Mouse (Mus musculus) A20 (cell line): ENCODE results near the gene Gfm1.

Source experiments
- DNase-seq: peaks from one replicate; pipeline ENCODE4 v3.0.0-alpha.2; 2011; ENCODE audit warnings: low read depth, low spot score

The Gfm1 gene

DNA sequence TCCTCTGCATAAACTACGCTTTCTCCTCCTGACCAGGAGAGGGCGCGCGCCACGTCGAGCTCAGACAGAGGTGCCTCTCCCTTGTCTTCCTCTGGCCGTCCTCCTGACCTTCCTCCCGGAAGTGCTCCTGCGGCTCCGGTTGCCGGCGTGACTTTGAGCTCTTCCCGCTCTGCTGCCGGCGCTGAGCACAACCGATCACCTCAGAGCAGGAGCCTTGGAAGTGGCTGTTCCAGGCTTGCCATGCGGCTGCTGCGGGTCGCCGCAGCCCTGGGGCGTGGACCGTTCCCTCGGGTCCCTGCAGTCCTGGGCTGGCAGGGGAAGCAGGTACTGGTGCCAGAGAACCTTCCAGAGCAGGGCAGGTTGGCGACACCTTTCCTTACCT lies at the start of gene Gfm1:
Gene Gfm1 (plus strand): TSS at position 98 of the 382 bp plus-strand sequence.
- peak; percentile 91 for DNase-seq

DNA sequence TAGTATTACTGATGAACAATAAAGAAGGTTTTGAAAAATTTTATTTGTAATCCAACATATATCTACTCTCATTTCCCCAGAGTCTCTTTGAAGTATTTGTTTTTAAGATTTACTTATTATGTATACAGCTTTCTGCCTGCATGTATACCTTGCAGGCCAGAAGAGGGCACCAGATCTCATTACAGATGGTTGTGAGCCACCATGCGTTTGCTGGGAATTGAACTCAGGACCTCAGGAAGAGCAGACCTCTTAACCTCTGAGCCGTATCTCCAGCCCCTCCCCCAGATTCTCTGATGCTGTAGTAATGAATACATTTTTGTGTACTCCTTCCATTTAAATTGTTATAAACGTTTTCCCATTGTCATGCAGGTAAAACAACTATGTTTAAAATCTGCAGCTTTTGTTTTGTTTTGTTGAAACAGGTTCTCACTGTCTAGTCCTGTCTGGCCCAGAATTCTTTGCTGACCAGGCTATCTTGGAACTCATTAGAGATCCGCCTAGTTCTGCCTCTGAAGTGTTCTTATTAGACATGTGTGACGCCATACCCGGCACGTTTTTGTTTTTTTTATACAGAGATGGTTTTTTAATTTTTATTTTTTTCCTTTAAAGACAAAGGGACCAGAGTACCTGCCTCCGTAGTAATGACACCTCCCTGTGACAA lies 428 bp upstream of the Gfm1 start:
- DNase-seq, result no peak

DNA sequence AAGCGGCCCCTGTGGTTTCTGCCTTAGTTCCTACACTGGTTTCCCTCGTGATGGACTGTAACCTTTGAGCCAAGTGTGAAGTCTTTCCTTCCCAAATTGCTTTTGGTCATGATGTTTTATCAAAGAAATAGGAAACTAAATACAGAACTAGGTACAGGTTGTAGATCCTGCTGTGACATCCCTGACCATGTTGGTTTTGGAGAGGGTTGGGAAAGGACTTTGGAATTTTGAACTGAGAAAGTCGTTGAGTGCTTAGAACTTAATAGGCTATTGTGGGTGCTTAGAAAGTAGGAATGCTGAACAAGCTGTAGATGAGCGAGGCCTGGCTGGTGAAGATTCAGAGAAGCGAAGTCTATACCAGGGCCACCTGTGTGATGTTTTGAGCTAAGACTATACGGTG lies 4.1 kb downstream of the Gfm1 start:
- DNase-seq, result no peak

DNA sequence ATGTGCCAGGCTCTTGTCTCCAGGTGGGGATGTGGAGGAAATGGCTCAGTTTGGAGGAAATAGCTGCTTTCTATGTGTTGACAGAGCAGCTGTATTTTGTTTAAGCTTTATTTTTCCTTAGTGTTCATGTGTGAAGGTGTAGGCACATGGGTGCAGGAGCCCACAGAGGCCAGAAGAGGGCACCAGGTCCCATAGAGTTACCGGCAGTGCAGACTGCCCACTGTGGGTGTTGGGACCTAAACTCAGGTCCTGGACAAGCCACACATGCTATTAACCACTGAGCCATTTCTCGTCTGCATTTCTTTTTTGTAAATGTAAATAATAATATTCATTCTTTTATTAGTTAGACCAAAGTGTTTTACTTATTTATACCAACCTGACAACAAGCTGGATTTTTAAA lies 17.2 kb downstream of the Gfm1 start:
- DNase-seq, result peak; percentile 32

DNA sequence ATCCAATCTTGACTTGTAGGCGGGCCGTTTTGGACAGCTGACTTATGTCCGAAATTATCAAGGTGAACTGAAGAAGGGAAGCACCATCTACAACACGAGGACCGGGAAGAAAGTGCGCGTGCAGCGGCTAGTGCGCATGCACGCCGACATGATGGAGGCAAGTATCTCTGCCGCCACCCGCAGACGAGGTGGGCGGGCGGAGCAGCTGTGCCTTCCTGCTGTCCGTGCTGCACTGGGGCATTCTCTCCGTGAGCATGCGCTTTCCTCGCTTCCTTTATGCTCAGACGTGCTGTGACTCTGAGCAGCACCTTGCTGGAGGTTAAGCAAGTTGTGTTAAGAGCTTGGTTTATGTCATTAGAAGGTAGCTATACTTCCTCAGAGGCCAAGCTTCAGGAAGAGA lies 19.8 kb downstream of the Gfm1 start:
- no peak for DNase-seq

DNA sequence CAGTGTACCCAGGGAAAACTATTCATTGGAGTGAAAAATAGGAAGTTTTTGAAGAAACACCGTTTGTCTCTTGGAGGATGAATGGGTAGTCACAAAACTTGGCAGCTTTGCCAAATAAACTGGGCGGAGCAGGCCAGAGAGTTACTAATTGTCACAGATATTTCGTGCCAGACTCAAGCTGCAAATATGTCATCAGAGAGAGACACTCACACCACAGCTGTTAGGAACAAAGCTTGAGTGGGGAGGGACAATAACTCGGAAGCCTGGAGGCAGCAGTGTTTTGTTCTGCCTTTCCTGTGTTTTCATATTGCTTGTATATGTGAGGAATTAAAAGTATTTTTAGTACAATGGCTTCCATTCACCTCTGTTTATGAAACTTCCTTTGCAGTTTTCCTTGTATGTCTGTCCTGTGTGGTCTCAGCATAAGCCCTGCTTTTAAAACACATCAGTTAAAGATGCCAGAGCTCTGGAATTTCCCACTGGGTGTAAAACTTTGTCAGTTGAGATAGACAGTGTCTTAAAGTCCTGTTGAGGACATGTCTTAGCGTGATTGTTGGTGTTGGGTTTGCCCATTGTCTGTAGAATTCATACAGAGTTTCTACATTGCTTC lies 20.8 kb downstream of the Gfm1 start:
- DNase-seq, result no peak

DNA sequence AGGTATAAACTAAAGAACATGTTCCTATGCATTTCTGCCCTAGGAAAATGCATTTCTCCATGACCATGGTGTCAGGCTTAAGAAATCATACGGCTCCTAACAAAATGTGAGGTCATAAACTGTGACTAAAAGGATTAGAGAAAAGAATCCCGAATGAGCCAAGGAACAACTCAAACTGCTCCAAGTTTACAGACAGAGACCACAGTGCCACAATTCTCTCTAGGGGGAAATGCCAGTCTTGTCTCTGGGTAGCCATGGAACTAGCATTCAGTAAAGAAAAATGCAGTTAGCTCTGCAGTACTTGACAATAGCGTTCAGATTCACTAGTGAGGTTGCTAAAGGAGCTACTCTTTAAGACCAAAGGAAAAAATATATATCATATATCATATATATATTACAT lies 30.0 kb downstream of the Gfm1 start:
- no peak for DNase-seq

DNA sequence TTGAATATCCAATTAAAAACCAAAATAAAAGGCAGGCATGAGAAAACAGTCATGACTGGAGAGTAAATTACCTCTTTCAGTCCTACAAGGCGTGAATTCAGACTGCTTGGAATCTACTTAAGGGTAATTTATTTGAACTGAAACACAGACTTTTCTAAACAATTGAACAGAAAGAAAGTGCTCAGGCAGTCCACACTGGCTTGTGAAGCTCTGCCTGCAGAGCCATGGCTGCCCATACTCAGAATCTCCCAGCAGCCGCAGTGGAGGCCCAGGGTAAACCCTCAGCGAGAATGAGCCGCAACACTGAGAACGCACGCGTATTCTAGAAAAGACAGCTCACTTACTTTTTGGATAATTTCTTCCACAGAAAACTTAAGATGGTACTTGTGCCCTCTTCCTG lies 32.1 kb downstream of the Gfm1 start:
- no peak for DNase-seq

DNA sequence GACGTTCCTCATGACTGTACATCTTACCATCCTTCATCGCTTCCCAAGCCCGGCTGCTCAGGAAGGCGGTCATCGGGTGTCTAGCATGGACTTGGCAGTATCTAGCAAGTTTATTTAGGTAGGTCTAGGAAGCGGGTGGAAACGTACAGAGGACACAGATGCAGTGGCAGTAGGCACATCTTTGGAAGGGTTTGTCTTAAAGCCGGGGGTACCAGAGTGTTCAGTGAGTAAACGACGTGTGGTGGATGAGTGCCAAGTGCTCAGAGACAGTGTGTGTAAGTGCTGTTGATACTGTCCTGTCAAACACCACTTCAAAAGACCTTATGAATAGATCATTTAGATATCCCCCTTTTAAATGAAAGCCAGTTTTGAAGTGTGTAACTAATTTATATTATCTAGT lies 32.7 kb downstream of the Gfm1 start:
- DNase-seq, result no peak

DNA sequence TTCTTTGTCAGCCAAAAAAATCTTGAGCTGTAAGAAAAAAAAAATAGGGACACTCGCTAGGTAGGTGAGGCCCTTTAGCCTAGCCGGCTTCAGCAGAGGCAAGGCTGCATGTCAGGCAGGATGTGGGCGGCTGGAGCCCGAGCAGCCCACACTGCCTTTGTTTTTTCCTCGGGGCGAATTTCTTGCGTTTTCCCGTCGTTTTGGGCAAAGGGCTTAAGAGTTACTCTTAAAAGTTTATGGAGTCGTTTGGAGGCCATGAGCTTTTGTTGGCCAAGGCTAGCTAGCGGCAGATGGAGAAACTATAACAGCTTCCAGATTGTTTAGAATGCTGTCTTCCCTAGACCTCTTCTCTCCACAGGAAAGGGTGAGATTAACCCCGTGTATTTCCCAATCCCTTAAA lies 33.1 kb downstream of the Gfm1 start:
- no peak for DNase-seq

DNA sequence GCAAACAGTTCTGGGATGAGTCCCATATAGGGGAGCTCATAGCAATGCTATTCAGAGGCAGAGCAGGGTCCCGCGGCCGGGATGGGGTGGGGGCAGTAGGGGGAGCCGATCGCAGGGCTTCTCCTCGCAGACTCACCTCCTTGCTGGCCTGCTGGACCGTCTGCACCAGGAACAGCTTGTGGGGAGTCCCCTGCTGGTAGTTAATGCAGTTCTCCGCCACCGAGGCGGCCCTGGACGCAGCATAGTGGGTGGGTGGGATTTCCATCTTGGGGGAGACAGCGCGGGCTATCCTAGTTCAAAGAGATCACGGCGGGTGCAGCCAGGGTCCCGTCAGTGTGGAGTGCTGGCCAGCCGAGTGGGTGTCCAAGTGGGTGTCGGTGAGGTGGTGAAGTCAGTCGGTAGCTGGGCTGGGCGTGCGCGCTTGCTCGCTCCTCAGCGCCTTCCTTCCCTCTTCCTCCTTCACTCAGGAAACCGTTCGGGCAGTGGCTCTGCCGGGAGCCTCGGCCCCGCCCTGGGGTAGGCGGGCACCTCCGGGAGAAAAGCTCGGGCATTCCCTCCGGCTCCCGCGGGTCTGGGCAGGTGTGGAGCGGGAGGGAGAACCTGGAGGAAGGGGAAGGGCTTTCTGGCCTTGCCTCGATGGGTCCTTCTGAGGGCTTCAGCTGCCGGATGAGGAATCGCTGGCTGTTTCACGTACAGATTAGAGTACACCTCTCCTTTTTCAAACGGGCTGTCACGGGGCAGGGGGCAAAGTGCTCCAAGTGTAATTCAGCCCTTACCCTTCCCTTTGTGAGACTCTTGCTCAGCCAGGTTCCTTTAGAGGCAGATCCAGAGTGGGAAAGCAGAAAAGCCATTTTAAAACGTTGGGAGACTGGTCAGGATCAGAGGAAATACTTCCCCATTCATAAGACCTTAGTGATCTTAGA lies 33.8 kb downstream of the Gfm1 start, which contains the start of gene Lxn:
Gene Lxn (minus strand): TSS at position 477 of the 923 bp plus-strand sequence.
- no peak for DNase-seq

DNA sequence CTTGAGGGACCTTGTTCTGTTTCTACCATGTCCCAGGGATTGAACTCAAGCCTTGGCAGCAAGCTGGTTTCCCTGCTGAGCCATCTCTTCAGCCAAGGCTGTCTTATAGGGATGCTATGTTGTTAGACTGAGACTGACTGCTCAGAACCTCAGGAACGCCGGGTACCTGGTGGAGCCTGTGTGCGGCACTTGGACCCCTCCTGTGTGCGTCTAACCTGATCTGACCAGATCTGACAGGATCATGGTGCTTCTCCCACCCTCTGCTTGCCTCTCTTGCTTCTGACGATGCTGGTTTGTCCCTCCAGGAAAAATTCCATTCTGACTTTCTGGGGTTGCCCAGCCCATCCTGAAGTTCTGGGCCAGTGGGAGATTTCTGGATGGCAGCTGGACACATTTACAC lies 36.7 kb downstream of the Gfm1 start:
- DNase-seq, result no peak

DNA sequence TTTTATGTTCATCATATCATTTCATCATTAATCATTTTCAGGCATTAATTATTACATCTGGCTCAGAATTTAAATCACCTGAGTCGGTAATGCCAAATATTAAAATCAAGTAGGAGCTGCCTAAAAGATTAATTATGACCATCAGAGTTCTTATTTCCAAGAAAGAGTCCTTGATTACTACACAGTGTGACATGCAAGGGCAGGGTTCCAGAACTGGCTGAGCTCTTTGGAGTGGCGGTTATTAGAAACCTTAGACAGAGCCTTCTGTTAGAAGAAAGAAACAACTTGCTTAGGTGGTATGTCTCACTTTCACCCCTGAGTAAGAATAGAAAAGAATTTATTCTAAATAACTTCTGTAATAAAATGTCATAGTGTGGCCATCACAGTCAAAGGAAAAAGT lies 37.4 kb downstream of the Gfm1 start:
- DNase-seq, result no peak

DNA sequence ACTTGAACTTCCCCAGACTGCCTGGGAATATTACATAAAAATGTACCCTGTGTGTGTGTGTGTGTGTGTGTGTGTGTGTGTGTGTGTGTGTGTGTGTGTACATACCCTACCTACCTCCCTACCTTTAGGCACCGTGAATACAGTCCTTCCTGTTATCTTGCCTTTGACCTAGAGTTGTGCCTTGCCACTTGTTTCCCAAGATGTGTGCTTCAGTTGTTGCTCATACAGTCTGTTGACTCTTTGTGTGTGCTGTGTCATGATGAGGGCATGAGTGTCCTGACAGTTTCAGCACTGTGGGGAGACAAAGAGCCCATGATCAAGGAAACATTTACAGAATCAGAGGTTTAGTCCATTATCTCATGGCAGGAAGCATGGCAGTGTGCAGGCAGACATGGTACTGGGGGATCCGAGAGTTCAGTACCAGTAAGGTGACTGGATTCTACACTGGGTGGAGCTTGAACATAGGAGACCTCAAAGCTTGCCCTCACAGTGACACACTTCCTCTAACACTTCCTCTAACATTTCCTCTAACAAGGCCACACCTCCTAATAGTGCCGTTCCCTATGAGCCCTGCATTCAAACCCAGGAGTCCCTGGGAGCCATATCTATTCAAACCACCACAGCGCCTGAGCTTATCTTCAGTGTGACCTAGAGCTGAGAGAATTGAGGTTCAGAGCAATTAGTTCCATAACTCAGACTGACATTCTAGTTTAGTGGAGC lies 41.7 kb downstream of the Gfm1 start:
- peak; percentile 9 for DNase-seq

DNA sequence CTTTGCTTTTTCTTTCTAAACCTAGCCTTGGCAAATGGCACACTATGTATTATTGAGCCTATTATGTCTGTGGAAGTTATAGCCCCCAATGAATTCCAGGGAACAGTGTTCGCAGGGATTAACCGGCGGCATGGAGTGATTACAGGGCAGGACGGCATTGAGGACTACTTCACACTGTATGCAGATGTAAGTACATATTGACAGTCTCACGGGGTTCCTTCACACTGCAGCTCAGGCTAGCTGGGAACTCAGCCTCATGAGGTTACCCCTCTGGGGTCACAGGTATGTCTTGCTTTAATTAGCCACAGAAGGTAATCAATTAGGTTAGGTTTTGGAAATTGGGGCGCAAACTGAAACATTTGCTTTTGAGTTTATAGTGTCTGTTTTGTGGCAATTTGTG lies 43.5 kb downstream of the Gfm1 start:
- DNase-seq, result no peak

DNA sequence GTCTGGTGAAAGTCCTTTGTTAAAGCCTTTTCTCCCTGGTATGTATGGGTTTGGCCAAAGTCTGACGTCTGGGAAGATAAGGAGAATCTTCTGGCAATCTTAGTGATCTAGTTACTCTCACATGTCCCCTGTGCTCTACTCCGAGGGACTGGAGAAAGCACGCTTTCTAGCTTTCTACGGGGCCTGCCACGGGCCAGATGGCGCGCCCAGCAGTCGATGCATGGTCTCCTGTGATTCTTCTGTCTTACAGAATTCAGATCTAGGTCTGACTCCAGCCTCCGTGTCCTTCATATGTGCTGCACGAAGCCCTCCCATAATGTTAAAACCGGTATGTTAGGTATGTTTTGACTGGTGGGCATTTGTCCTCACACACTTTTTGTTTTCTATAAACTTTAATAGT lies 49.9 kb downstream of the Gfm1 start:
- DNase-seq, result no peak

DNA sequence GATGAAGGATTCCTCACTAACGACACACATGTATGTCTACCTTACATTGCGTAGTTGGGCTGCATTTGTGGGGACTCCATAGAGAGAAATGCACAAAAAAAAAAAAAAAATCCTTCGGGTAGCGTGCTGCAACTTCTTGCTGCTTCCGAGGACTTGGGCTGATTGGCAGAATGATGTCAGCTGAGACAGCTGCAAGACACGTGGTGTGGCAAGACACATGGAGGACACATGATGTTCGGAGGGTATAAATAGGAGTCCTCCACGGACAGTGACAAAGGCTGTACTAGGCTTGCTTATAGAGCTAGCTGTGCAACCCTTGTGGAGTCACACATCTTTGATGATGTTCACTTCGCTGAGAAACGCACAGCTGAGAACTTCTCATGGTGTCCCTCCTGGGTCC lies 52.5 kb downstream of the Gfm1 start:
- DNase-seq, result no peak

DNA sequence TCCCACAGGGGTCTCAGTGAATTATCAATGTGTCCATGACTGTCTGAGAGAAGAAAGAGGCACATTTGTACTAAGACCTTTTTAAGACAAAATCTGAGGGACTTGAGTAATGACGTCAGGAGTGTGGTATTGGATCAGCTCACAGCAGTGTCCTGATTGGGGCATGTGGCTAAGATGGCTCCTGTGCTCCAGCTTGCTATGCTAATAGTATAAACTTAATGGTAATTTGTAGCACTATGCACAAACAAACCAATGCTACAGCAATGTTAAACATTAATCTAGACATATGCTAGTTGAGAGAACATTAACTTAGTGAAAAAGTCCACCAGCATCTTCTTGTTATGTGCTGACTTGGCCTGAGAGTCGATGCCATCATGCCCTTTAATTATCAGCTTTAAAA lies 55.3 kb downstream of the Gfm1 start:
- DNase-seq, result no peak

DNA sequence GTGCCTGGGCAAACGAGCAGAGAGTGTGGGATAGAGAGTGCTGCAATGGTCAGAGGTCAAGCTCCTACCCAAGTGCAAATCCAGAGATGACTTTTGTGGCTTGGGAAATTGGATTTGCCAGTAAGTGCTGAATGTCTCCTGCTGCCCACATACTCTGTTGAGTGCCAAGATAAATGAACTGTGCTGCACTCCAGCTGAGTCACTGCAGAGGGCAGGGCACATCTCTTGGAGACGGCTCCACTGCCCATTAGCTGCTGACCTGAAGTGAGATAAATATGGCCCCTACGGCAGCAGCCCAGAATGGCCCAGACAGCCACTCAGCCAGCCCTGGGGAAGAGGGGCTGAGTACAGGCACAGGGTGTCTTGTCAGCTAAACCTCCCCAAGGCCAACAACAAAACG lies 60.3 kb downstream of the Gfm1 start:
- DNase-seq, result no peak

DNA sequence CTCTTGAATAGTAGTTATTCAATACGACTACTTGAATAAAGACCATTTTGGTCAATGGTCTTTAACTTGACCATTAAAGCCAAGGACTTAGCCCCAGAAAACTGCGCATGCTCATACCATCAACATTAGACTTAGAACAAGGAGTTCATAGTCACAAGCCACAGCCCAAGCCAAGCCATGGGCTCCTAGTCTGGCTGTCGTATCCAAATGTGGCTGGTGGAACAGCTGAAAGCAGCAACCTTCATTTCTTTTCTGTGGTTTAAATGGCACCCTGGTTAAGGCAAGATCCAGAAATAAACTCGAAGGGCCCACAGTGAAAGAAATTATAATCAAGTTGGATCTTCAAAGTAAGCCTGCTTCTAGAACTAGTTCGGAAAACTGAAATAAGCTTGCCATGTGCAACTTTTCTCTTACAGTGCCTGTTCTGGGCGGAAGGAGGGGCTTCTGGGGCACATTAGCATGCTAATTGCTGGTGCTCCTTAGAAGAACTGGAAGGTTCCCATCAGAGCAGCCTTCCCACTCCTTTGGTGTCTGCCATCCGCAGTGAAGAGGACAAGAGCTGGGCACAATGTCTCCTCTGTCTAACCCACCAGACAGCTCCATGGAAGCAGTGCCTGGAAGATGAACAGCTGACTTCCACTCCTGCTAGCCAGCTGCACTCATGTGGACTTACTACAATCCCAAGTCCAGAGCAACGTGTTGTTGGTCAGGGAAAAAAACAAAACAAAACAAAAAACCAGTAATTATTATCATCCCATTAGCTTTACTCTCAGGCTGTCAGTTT lies 62.4 kb downstream of the Gfm1 start:
- DNase-seq, result no peak

DNA sequence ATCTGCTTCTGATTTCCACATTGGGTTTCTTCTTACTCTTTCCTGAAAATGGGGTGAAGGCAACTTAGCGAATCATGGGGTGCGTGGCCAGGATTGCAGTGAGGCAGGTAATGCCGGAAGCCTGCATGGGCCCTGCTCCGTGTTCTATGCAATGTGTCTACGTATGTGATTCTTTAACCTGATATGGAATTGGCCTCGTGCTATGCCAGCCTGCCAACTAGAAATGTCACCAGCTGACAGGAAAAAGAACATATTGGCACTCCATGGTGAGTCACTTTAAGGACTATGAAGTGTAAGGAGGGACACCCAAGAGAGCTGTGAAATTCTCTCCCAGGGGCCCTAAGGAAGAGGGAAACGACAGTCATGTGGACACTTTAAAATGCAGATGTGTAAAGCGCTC lies 63.2 kb downstream of the Gfm1 start:
- DNase-seq, result no peak
